Mouse (Mus musculus) embryonic facial prominence, embryonic 10.5 days (tissue): ENCODE data around the gene Mcf2l. TPM values are rescaled to one million over a fixed set of nuclear protein-coding genes. Genes with fewer than 3 reads are reported as not detected.
A peak's percentile ranks its signal among the peaks of the same experiment; 100 is the strongest.

Source experiments
- DNase-seq: peaks from one replicate; pipeline ENCODE4 v3.0.0-alpha.2; 2017; ENCODE audit warnings: low spot score
- H3K27ac ChIP-seq: fragments of 300-500 bp; sonication (generic); replicated peaks from 2 replicates; pipeline ENCODE4 v1.5.1; 2016; ENCODE audit warnings: mild to moderate bottlenecking
- H3K27me3 ChIP-seq: fragments of 300-500 bp; sonication (generic); replicated peaks from 2 replicates; pipeline ENCODE4 v1.6.1; 2016; ENCODE audit warnings: low read depth, mild to moderate bottlenecking; ENCODE audit not compliant: poor library complexity, severe bottlenecking
- H3K36me3 ChIP-seq: fragments of 300-500 bp; sonication (generic); replicated peaks from 2 replicates; pipeline ENCODE4 v1.6.1; 2016; ENCODE audit warnings: mild to moderate bottlenecking, moderate library complexity
- H3K4me1 ChIP-seq: fragments of 300-500 bp; sonication (generic); 2 replicates; pipeline ENCODE4 v1.6.1; 2016
- H3K4me3 ChIP-seq: fragments of 300-500 bp; sonication (generic); 2 replicates; pipeline ENCODE4 v1.5.1; 2016; ENCODE audit warnings: mild to moderate bottlenecking, moderate library complexity
- H3K9me3 ChIP-seq: fragments of 300-500 bp; sonication (generic); 2 replicates; pipeline ENCODE4 v1.6.1; 2016; ENCODE audit warnings: mild to moderate bottlenecking
- WGBS: fragments of 180-500 bp; shearing (Covaris S2); methylation state at CpG from one replicate; pipeline ENCODE4 v1.1.7; 2016; 5-methylcytosine and 5-hydroxymethylcytosine counted together
- polyA plus RNA-seq: library from polyadenylated mRNA; unstranded; fragments of >200 nt; fragmentation: Nextera tagmentation; extraction: Ambion mirVana; gene quantifications from 2 replicates; pipeline ENCODE4 v1.2.1, GENCODE M21; 2016

The Mcf2l gene
- 15.8 and 17.4 TPM in 2 replicates for polyA plus RNA-seq

DNA sequence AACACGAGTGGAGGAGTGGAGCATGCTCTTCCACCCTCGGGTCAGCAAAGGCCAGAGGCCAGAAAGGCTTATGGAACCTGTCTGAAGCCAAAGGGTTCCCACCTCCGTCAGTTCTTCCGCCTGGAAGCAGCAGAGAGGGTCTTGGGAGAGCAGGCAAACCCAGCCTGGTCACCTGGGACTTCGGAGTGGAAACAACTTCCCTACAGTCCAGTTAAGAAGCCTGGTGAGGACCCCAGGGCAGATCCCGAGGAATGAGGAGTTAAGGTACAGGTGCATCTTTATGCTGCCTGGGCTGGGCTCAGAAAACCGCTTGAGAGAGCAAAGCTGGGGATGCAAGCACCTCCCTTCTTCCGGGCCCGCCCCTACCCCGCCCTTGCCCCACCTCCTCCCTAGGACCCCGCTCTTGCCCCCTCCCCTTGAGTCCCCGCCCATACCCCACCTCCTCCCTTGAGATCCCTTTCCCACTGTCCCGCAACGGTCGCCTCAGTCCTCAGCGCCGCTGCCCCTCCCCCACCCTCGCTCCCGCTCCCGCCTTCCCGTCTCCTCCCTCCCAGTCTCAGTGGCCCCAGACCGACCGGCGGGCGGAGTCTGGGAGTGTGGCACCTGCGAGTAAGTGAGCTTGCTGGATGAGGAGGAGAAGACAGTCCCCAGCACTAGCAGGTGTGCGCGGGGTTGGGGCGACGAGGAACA lies at the start of gene Mcf2l:
Gene Mcf2l (plus strand): TSS at position 450 of the 690 bp plus-strand sequence.
- Histone ChIP-seq H3K4me3 (peak within 1 kb of the TSS; percentile 68), H3K4me1 (peaks cover 62% of the 10 kb centered on the region), H3K36me3 (no peaks in the 10 kb centered on the region), H3K9me3 (no peaks in the 10 kb centered on the region), H3K27ac (peak within 1 kb of the TSS; percentile 85), H3K27me3 (peaks cover 53% of the 10 kb centered on the region)
- WGBS: 1% methylated on average over 30 of the region's 30 CpGs
- peak; percentile 90 for DNase-seq

DNA sequence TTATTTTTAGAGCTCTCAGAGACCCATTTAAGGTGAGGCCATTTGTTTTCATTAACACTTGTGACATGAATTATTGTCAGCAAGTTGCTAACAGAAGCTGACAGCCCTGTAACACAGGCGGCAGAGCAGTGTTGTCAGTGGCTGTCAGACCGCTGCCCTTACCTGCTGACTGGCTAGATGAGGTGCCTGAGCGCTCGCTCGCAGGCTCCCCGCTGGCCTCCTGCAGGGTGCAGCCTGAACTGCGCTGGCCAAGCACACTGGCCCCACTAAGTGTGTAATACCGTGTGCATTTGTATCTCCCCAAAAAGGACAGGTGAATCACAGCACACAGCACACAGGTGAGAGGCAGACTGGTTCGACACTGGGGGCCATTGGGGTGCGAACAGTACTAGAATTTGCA lies 49.0 kb upstream of the Mcf2l start:
- DNase-seq: no peak
- Histone ChIP-seq H3K27ac (no peak overlapping the region), H3K27me3 (no peaks in the 10 kb centered on the region), H3K36me3 (peaks cover 86% of the 10 kb centered on the region), H3K4me1 (peaks cover 14% of the 10 kb centered on the region), H3K9me3 (no peaks in the 10 kb centered on the region), H3K4me3 (no peak overlapping the region)
- 62% methylated on average over 10 of the region's 10 CpGs for WGBS

DNA sequence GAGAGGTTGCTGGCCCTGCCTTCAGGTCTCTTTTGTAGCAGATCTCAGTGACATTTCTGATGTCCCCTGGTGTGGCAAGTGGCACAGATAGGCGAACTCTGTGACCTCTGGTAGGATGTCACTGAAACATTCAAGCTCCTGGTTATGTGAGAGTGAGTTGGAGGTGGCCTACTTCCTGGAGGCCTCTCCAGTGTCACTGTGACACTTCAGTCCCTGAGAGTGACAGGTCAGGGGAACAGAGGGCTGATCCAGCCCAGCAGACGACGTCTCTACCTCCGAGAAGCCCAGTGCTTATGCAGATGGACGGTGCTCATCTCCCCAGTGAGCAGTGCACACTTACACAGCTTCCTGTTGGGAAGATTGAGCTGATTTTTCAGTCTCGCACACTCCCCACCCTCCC lies 48.4 kb upstream of the Mcf2l start:
- WGBS: 64% methylated on average over 6 of the region's 6 CpGs
- Histone ChIP-seq H3K4me3 (no peak overlapping the region), H3K9me3 (no peaks in the 10 kb centered on the region), H3K36me3 (peaks cover 83% of the 10 kb centered on the region), H3K4me1 (peaks cover 11% of the 10 kb centered on the region), H3K27ac (no peak overlapping the region), H3K27me3 (no peaks in the 10 kb centered on the region)
- DNase-seq: no peak

DNA sequence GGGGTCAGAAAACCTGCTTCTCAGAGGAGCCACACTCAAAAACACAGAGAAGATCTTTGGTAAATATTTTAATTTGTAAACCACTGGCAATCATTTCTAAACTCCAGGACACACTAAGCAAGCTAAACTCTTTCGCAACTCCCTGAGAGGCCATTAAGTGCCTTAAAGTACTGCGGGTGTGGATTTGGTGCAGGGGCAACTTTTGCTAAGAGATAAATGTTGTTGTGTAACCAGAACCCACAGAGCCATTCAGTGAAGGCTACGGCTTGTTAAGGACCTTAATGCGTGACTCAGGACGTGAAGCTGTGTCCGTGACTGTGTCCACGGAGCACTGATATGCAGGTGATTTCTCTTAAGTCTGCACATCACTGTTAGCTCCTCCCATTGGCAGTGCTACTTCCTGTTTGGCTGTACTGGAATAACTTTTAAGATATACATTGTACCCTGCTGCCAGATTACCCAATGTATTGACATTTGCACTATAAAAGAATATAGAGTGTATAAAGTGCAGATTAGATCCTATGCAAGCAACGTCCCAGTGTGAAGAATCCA lies 47.8 kb upstream of the Mcf2l start:
- 86% methylated on average over 8 of the region's 8 CpGs for WGBS

DNA sequence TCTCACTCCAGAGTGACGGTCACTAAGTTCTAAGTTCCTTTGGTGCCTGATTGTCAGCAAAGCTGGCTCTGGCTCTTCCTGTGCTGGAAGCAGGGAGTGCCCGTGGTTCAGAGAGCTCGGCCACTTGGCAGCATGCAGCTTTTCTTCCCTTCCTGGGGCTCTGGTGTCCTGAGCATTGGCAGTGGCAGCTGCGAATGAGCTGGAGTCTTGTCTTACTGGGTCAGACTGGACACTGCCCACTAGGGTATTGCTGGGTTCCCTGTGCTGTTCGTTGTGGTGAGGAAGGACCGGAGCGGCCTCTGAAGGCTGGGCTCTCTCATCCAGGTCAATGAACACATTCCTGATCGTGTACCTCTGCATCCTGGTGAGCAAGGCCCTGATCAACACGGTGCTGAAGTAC lies 46.5 kb upstream of the Mcf2l start:
- peaks cover 16% of the 10 kb centered on the region for H3K4me1 ChIP-seq
- no peak overlapping the region for H3K27ac ChIP-seq
- H3K36me3 ChIP-seq: peaks cover 85% of the 10 kb centered on the region
- WGBS: 90% methylated on average over 9 of the region's 9 CpGs
- H3K4me3 ChIP-seq: no peak overlapping the region
- H3K27me3 ChIP-seq: no peaks in the 10 kb centered on the region
- no peaks in the 10 kb centered on the region for H3K9me3 ChIP-seq
- DNase-seq: no peak

More for the DNA sequence above, 47.8 kb upstream of the Mcf2l start:
- DNase-seq: no peak
- Histone ChIP-seq H3K4me3 (no peak overlapping the region), H3K36me3 (peaks cover 84% of the 10 kb centered on the region), H3K9me3 (no peaks in the 10 kb centered on the region), H3K27ac (no peak overlapping the region), H3K27me3 (no peaks in the 10 kb centered on the region), H3K4me1 (peaks cover 11% of the 10 kb centered on the region; the same call in 1 of the 2 replicates)

DNA sequence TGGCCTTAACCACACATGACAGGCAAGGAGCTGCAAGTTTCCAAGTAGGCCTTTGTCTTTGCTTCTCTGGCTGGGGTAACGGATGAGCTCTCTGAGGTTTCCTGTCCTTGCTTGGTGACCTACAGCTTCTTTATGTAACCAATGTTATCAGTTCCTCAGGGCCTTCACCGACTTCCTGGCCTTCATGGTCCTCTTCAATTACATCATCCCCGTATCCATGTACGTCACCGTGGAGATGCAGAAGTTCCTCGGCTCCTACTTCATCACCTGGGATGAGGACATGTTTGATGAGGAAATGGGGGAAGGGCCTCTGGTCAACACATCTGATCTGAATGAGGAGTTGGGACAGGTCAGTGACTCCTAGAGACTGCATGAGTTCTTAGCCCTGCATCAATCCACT lies 45.3 kb upstream of the Mcf2l start:
- H3K4me3 ChIP-seq: no peak overlapping the region
- no peak for DNase-seq
- H3K27ac ChIP-seq: no peak overlapping the region
- WGBS: 89% methylated on average over 6 of the region's 6 CpGs
- H3K9me3 ChIP-seq: no peaks in the 10 kb centered on the region
- H3K27me3 ChIP-seq: no peaks in the 10 kb centered on the region
- H3K36me3 ChIP-seq: peaks cover 84% of the 10 kb centered on the region
- H3K4me1 ChIP-seq: peaks cover 23% of the 10 kb centered on the region

DNA sequence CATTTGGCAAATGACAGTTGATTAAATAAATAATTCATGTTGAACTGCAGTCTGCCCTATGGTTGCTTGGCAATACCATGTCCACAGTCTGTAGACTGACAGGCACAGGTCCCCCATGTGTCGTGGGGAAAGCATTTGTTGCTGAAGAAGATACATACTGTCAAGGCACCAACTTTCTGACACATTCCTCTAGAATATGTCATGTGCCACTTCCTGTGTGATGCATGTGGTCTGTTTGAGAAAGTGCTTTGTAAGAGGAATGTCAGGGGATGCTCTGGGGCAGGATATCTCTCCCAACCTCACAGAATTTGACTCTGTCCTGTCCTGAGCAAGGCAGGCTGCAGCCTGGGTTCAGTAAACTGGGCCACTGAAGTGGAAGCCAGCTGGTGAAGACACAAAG lies 44.2 kb upstream of the Mcf2l start:
- Histone ChIP-seq H3K27me3 (no peaks in the 10 kb centered on the region), H3K4me3 (no peak overlapping the region), H3K27ac (no peak overlapping the region), H3K9me3 (no peaks in the 10 kb centered on the region), H3K36me3 (peaks cover 86% of the 10 kb centered on the region), H3K4me1 (peaks cover 23% of the 10 kb centered on the region)
- no peak for DNase-seq
- 74% methylated on average over 1 of the region's 1 CpGs for WGBS

DNA sequence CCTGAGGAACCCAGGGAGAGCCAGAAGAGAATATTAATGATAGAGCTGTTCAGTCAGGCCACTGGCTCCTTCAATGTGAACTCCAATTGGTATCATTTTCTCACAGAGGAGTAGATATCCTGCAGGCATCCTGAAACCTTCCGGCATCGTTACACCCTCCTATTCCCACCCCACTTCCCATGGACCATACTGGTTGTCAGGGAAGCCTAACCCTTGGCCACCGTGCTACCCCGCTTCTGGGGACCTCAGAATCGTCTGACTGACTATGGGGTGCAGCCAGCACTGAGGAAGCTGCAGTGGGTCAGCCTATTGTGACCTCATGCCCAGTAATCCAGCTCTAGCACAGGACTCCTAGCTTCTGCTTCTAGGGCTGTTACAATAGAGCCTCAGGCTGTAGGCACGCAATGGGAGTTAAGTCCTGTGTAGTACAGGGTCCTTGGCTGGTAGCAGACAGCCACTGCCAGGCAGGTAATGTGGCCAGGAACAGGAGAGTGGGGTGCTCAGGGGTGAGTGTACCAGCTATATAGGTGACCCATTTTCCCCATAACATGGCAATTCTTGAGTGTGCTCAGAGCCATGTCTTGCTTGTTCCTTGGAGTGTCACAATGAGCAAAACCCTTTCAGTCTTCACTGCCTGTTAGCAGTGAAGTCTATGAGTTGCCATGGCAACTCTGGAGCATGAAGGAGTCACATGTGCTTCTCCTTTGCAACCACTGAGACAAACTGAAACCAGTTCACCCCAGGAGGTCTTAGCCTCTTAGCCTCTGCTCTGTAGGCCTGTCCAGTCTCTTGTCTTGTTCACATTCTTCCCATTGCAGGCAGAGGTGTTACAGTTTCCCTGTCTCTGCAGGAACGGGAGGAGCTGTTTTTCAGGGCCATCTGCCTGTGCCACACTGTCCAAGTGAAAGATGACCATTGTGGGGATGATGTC lies 41.7 kb upstream of the Mcf2l start:
- Histone ChIP-seq H3K4me3 (no peak overlapping the region), H3K27ac (no peak overlapping the region), H3K9me3 (no peaks in the 10 kb centered on the region), H3K27me3 (no peaks in the 10 kb centered on the region), H3K4me1 (peaks cover 21% of the 10 kb centered on the region), H3K36me3 (peaks cover 93% of the 10 kb centered on the region)
- WGBS: 77% methylated on average over 7 of the region's 7 CpGs
- DNase-seq: no peak

DNA sequence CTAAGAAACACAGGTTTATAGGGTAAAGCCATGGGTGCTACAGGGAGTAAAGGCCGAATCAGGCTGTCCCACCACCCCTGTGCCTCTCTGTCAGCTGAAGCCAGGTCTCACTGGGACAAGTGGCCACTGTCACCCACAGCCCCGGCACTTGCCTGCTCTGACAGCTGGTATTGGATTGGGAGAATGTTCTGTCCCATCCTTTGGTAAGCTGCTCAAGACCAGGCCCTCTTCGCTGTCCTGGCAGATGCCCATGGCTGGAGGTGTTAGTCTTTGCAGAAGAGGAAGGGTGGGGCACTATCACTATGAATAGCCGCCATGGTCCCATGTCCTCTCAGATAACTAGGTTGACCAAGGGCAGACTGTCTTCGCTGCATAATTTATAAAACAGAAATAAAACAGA lies 40.0 kb upstream of the Mcf2l start:
- 91% methylated on average over 5 of the region's 5 CpGs for WGBS
- peaks cover 21% of the 10 kb centered on the region for H3K4me1 ChIP-seq
- no peaks in the 10 kb centered on the region for H3K27me3 ChIP-seq
- DNase-seq: no peak
- no peak overlapping the region for H3K27ac ChIP-seq
- peaks cover 91% of the 10 kb centered on the region for H3K36me3 ChIP-seq
- no peak overlapping the region for H3K4me3 ChIP-seq
- no peaks in the 10 kb centered on the region for H3K9me3 ChIP-seq

DNA sequence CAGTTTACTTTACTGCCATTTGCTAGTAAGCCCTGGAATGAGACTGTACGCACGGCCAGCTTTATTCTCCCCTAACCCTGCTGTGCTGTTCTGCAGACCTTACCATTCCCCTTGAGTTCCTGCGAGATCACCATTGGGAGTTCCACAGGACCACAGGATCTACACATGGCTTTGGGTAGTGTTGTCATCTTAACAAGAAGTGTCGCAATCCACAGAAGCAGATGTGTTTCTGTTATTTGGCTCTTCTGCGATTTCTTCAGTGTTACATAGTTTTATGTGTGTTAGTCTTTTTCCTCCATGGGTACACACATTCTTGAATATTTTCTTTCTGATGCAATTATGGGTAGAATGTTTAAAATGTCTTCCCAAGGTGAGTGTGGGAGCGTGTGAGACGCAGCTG lies 32.8 kb upstream of the Mcf2l start:
- Histone ChIP-seq H3K36me3 (peaks cover 79% of the 10 kb centered on the region), H3K27ac (no peak overlapping the region), H3K4me3 (no peak overlapping the region), H3K9me3 (no peaks in the 10 kb centered on the region), H3K27me3 (no peaks in the 10 kb centered on the region), H3K4me1 (no peaks in the 10 kb centered on the region)
- 90% methylated on average over 7 of the region's 7 CpGs for WGBS
- DNase-seq: no peak

DNA sequence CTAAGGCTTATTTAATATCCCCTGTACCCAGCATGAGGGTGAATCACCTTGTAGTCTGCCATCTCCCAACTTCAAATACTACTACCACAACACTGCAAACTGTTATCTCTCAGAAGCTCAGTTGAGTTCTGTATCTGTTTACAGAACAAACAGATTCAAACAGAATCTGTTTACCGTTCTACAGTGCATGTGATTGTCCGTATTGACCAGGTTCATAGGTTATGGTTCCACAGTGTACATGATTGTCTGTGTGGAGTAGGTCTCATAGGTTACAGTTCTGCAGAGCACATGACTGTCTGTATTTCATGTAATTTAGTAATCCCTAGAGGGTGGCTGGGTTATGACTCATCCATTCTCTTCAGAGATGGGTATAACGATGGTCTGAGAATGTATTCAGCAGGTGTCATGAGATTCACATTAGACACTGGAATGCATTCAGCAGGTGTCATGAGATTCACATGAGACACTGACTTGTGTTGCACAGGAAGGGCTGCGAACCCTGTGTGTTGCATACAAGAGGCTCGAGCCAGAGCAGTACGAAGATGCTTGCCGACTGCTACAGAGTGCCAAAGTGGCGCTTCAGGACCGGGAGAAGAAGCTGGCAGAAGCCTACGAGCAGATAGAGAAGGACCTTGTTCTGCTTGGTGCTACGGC lies 31.1 kb upstream of the Mcf2l start:
- H3K9me3 ChIP-seq: no peaks in the 10 kb centered on the region
- H3K4me1 ChIP-seq: no peaks in the 10 kb centered on the region
- DNase-seq: no peak
- H3K27me3 ChIP-seq: no peaks in the 10 kb centered on the region
- no peak overlapping the region for H3K4me3 ChIP-seq
- peaks cover 76% of the 10 kb centered on the region for H3K36me3 ChIP-seq
- H3K27ac ChIP-seq: no peak overlapping the region; the same call in 1 of the 2 replicates
- WGBS: 91% methylated on average over 11 of the region's 11 CpGs

DNA sequence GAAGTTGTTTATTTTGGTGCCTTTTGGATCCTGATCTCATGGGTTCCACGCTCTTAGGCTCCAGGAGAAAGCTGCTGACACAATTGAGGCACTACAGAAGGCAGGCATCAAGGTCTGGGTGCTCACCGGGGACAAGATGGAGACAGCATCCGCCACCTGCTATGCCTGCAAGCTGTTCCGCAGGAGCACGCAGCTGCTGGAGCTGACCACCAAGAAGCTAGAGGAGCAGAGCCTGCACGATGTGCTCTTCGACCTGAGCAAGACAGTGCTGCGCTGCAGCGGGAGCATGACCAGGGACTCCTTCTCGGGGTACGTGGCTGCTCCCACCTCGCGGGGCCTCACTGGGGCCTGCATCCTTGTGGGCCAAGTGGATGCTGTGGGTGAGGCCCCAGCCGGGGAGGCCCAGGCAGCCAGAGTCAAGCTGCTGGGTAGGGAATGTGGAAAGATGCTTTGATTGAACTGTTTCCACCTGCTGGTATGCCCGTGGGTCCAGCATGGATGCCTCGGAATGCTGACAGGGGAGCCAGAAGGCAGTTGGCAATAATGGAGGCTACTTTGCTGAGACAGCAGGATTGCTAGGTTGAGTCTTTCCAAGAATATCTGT lies 29.2 kb upstream of the Mcf2l start:
- H3K27ac ChIP-seq: no peak overlapping the region
- peaks cover 76% of the 10 kb centered on the region for H3K36me3 ChIP-seq
- DNase-seq: no peak
- WGBS: 93% methylated on average over 16 of the region's 16 CpGs
- no peaks in the 10 kb centered on the region for H3K27me3 ChIP-seq
- H3K4me1 ChIP-seq: no peaks in the 10 kb centered on the region
- no peaks in the 10 kb centered on the region for H3K9me3 ChIP-seq
- no peak overlapping the region for H3K4me3 ChIP-seq
